Mouse (Mus musculus) heart, embryonic 16.5 days (tissue): ENCODE results near the gene Tomm40. TPM values are rescaled to one million over a fixed set of nuclear protein-coding genes. Genes with fewer than 3 reads are reported as not detected.
A peak's percentile ranks its signal among the peaks of the same experiment; 100 is the strongest.

Experiments used
- ATAC-seq: fragments of 200-750 bp; cut with Nextera tagmentation; replicated peaks from 2 replicates; pipeline ENCODE4 v1.8.0; 2017; ENCODE audit warnings: moderate number of reproducible peaks; ENCODE audit not compliant: insufficient read depth, low FRiP score; ENCODE audit errors: extremely low read depth
- H3K27ac ChIP-seq: fragments of 300-500 bp; sonication (generic); 2 replicates; pipeline ENCODE4 v1.5.1; 2014; ENCODE audit warnings: mild to moderate bottlenecking, low read length, control low read depth, moderate library complexity
- H3K27me3 ChIP-seq: fragments of 300-500 bp; sonication (generic); 2 replicates; pipeline ENCODE4 v1.6.1; 2014; ENCODE audit warnings: low read length, mixed read lengths; ENCODE audit not compliant: control insufficient read depth, insufficient read depth
- H3K36me3 ChIP-seq: fragments of 300-500 bp; sonication (generic); 2 replicates; pipeline ENCODE4 v1.6.1; 2014; ENCODE audit not compliant: control insufficient read depth, insufficient read depth
- H3K4me1 ChIP-seq: fragments of 300-500 bp; sonication (generic); 2 replicates; pipeline ENCODE4 v1.6.1; 2014; ENCODE audit warnings: low read length, mixed read lengths; ENCODE audit not compliant: control insufficient read depth, insufficient read depth
- H3K4me2 ChIP-seq: fragments of 300-500 bp; sonication (generic); 2 replicates; pipeline ENCODE4 v1.6.1; 2014; ENCODE audit warnings: low read depth, mild to moderate bottlenecking, control low read depth, low read length
- H3K4me3 ChIP-seq: fragments of 300-500 bp; sonication (generic); 2 replicates; pipeline ENCODE4 v1.5.1; 2014; ENCODE audit warnings: mild to moderate bottlenecking, control low read depth, low read length
- H3K9ac ChIP-seq: fragments of 300-500 bp; sonication (generic); 2 replicates; pipeline ENCODE4 v1.6.1; 2014; ENCODE audit warnings: low read length, control low read depth
- H3K9me3 ChIP-seq: fragments of 300-500 bp; sonication (generic); replicated peaks from 2 replicates; pipeline ENCODE4 v1.6.1; 2016; ENCODE audit warnings: low read length; ENCODE audit not compliant: control insufficient read depth
- WGBS: fragments of 180-500 bp; shearing (Covaris S2); extraction: QIAGEN DNeasy Blood & Tissue Kit; methylation state at CpG from one replicate; pipeline ENCODE4 v1.1.7; 2014; 5-methylcytosine and 5-hydroxymethylcytosine counted together
- polyA plus RNA-seq: library from polyadenylated mRNA; unstranded; fragments of >200 nt; fragmentation: Nextera tagmentation; extraction: Ambion mirVana; gene quantifications from 2 replicates; pipeline ENCODE4 v1.2.1, GENCODE M21; 2015

Gene Tomm40
- polyA plus RNA-seq, 1 experiment from 2014 or later: 146 TPM

DNA sequence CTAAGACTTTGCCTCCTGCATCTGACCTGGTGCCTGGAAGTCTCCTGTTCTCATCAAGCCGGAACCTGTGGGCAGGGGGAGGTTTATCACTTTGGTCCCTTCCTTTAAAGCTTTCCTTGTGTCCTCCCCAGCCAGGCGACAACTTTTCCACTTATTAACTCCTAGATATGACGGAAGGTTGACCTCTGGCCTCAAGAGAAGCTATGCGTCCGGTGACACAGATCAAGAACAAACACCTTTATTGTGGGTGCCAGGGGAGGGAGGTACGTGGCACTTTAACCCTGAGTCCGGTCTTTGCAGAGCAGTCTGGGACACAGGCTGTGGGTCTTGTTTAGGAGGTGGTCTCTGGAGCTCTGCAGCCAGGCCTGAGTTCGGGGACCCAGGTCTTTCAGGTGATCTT, 37.4 kb downstream of the Tomm40 start, which contains the start of gene Apoc2:
Gene Apoc2, minus strand, starts transcription at position 70 of the 400 bp plus-strand sequence.
- Histone ChIP-seq H3K36me3 (no peaks in the 10 kb centered on the region), H3K4me1 (no peaks in the 10 kb centered on the region), H3K4me2 (no peak within 1 kb of the TSS), H3K4me3 (no peak within 1 kb of the TSS), H3K9ac (no peak within 1 kb of the TSS), H3K27me3 (no peaks in the 10 kb centered on the region), H3K9me3 (no peaks in the 10 kb centered on the region), H3K27ac (no peak within 1 kb of the TSS)
- WGBS: 64% methylated on average over 8 of the region's 8 CpGs
- no peak for ATAC-seq

DNA sequence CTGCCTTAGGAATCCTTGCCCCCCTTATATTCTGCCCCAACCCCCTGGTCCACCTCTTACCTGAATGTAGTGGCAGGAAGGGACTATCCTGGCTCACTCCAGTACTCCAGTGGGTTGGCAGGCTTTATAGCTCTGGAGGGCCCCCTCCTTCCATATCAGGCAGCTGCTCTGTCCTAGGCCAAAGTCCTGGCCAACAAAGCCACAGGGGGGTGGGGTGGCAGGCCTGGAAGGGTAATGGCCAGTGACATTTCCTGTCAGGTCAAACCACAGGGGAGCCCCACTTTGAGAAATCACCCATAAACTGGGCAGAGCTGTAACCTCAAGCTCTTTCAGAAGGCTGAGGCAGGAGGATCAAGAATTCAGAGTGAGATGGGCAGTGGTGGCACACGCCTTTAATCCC, 38.6 kb downstream of the Tomm40 start:
- Histone ChIP-seq H3K36me3 (no peaks in the 10 kb centered on the region), H3K27me3 (no peaks in the 10 kb centered on the region), H3K9ac (no peak overlapping the region), H3K4me3 (no peak overlapping the region), H3K4me2 (no peak overlapping the region), H3K4me1 (no peaks in the 10 kb centered on the region), H3K27ac (no peak overlapping the region), H3K9me3 (no peaks in the 10 kb centered on the region)
- WGBS: 67% methylated on average over 1 of the region's 1 CpGs
- no peak for ATAC-seq

DNA sequence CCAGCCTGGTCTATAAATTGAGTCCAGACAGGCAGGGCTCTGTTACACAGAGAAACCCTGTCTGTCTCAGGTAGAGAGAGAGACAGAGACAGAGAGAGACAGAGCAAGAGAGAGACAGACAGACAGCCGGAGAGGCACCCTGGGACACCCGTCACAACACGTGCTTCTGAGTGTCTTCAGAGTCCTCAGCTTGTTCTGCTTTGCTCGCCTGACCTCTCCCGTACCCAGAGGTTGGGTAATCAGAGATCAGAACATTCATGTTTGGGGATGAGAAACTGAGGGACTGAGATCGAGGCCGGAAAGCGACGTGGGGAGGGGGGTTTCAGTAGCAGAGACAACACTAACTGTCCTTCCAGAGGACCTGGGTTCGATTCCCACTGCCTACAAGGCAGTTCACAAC, 39.4 kb downstream of the Tomm40 start:
- H3K4me3 ChIP-seq: no peak overlapping the region

DNA sequence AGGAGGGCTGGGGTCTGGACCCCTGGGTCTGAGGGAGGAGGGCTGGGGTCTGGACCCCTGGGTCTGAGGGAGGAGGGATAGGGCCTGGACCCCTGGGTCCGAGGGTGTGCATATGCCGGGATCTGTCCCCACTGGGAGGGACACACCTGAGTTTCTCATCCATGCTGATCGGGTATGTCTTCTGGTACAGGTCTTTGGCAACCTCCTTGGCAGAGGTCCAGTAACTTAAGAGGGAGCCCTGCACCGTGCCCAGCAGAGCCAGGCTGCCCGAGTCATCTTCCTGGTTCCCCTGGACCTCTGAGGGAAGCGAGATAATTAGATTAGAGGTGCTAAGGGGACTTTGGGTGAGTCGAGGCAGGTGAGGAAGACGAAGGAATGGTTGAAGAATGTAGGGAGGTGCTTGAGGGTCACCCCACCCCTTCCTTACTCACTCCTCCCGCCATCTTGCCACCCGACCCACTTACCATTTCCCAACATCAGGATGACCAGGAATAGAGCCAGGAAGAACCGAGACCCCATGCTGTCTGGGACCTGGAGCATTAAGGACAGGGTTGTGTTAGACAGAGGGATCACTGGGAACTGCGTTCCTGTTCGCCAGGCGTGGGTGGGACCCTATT, 42.0 kb downstream of the Tomm40 start:
- Histone ChIP-seq H3K4me2 (no peak overlapping the region), H3K9ac (no peak overlapping the region), H3K4me1 (peaks cover 5% of the 10 kb centered on the region), H3K4me3 (no peak overlapping the region), H3K36me3 (no peaks in the 10 kb centered on the region), H3K9me3 (no peaks in the 10 kb centered on the region), H3K27ac (no peak overlapping the region), H3K27me3 (no peaks in the 10 kb centered on the region)
- no peak for ATAC-seq
- WGBS: 53% methylated on average over 14 of the region's 14 CpGs

More for the DNA sequence above, 39.4 kb downstream of the Tomm40 start:
- Histone ChIP-seq H3K4me1 (no peaks in the 10 kb centered on the region), H3K9me3 (no peaks in the 10 kb centered on the region), H3K36me3 (no peaks in the 10 kb centered on the region), H3K9ac (no peak overlapping the region), H3K27ac (no peak overlapping the region), H3K27me3 (no peaks in the 10 kb centered on the region), H3K4me2 (no peak overlapping the region)
- no peak for ATAC-seq
- 79% methylated on average over 10 of the region's 10 CpGs for WGBS

DNA sequence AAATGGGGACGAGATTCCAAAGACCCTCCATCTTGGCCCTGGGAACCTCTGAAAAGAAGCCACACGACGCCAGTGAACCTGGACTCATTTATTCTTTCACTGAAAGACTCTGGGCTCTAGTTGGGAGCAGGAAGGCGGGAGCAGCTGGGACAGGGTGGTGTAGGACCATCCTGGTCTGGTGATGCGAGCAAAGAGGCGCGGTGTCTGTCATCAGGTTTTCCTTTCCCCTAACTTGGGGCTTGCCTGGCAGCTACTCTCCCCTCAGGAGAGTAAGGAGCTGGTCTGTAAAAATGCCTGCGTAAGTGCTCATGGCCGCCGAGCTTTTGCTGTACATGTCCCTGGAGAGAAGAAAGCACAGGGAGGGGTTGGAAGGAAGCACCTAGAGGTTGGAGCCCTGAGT, 43.7 kb downstream of the Tomm40 start:
- H3K9me3 ChIP-seq: no peaks in the 10 kb centered on the region
- H3K27me3 ChIP-seq: no peaks in the 10 kb centered on the region
- no peak overlapping the region for H3K4me2 ChIP-seq
- 66% methylated on average over 10 of the region's 10 CpGs for WGBS
- no peak overlapping the region for H3K27ac ChIP-seq
- H3K36me3 ChIP-seq: no peaks in the 10 kb centered on the region
- no peak overlapping the region for H3K9ac ChIP-seq
- H3K4me1 ChIP-seq: peaks cover 5% of the 10 kb centered on the region
- no peak overlapping the region for H3K4me3 ChIP-seq
- no peak for ATAC-seq

DNA sequence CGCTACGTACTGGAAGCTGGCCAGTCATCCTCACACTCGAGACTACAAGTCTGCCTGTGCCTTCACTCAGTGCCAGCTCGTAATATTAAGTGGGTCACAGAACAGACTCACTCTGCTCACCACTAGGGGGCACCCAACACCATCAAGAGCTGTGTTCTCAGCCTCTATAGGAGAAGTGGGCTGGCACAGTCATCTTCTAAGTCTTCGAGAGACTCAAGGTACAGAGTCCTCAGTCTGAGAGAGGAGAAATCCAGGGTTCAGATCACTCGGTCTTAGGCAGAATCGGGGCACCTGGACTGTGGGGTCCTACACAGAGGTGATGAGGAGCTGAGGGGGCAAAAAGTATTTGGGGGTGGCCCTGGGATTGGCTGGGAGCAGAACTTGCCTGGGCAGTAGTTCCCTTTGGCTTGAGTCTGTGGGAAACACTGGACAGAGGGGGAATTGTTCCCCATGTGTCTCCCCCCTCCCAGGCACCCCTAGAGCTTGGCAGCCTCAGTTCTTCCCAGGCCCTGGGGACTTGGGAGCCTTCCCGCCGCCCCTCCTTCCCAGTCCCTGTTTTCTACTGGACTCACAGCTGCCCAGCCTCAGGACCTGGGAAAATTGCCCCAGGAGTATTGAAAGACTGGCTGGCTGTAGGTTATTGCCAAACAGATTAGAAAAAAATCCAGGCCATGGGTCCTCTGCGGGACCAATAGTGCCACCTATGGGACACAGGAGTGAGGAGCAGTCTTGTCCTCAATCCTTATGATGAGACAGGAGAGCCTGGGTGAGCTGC, 46.1 kb downstream of the Tomm40 start:
- no peak overlapping the region for H3K4me3 ChIP-seq
- peak; percentile 72 for ATAC-seq
- peak overlapping the region; percentile 31; the same call in 1 of the 2 replicates for H3K4me2 ChIP-seq
- peak overlapping the region; percentile 58; the same call in 1 of the 2 replicates for H3K27ac ChIP-seq
- H3K36me3 ChIP-seq: no peaks in the 10 kb centered on the region
- H3K9me3 ChIP-seq: no peaks in the 10 kb centered on the region
- 7% methylated on average over 10 of the region's 10 CpGs for WGBS
- H3K4me1 ChIP-seq: peaks cover 10% of the 10 kb centered on the region
- H3K27me3 ChIP-seq: no peaks in the 10 kb centered on the region
- peak overlapping the region; percentile 44 for H3K9ac ChIP-seq

DNA sequence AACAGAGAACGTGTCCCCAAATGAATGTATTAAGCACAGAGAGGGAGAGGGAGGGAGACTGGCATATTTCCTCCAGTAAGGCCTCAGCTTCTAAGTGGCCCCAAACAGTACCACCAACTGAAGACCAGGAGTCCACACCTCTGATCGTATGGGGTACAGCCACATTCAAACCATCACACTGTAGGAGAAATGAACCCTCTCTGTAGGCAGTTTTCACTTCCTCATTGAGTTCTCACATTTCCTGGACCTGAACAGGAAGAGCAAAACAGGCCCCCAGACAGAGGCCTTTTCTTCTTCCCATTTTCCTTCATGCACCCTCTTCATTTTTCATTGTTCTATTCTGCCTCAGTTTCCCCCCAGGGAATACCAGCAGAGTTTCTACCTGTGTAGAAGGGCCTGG, 47.8 kb downstream of the Tomm40 start:
- Histone ChIP-seq H3K9me3 (no peaks in the 10 kb centered on the region), H3K4me2 (no peak overlapping the region), H3K4me3 (no peak overlapping the region), H3K27me3 (no peaks in the 10 kb centered on the region), H3K36me3 (no peaks in the 10 kb centered on the region), H3K4me1 (peaks cover 24% of the 10 kb centered on the region), H3K9ac (no peak overlapping the region), H3K27ac (no peak overlapping the region)
- 63% methylated on average over 2 of the region's 2 CpGs for WGBS
- no peak for ATAC-seq

DNA sequence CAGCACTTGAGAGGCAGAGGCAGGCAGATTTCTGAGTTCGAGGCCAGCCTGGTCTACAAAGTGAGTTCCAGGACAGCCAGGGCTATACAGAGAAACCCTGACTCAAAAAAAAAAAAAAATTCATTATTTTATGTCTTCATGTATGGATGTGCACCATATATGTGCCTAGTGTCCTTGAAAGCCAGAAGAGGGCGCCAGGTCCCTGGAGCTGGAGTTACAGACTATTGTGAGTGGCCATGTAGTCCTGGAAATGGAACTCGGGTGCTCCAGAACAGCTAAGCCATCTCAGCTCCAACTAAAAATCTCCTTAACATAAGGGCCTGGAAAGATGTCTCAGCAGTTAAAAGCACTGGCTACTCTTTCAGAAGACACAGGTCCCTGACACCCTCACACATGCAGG, 48.5 kb downstream of the Tomm40 start:
- Histone ChIP-seq H3K27ac (no peak overlapping the region), H3K4me3 (no peak overlapping the region), H3K27me3 (no peaks in the 10 kb centered on the region), H3K9me3 (no peaks in the 10 kb centered on the region), H3K4me1 (peaks cover 26% of the 10 kb centered on the region), H3K9ac (no peak overlapping the region), H3K4me2 (no peak overlapping the region), H3K36me3 (no peaks in the 10 kb centered on the region)
- 52% methylated on average over 3 of the region's 3 CpGs for WGBS
- no peak for ATAC-seq
